Mouse (Mus musculus) mammary gland, adult 2 months (tissue): ENCODE results near the gene Neurl1a. TPM values are rescaled to one million over a fixed set of nuclear protein-coding genes. Genes with fewer than 3 reads are reported as not detected.

Source experiments
- polyA plus RNA-seq: library from polyadenylated mRNA; depleted of rRNA; stranded (reverse); fragments of >200 nt; gene quantifications from 2 replicates; pipeline ENCODE4 v1.2.3, GENCODE M21; 2012; ENCODE audit warnings: low replicate concordance; rRNA removed

Gene Neurl1a
- 1.7 and 29.6 TPM in 2 replicates for polyA plus RNA-seq

GRCm38 (mm10) chr19:47178431-47179271, at the start of gene Neurl1a:
Gene Neurl1a (plus strand): TSS chr19:47178820.

GRCm38 (mm10) chr19:47137771-47138421, 40.7 kb upstream of the Neurl1a start, which contains the start of gene Calhm2:
Gene Calhm2 (minus strand): TSS chr19:47138294.

GRCm38 (mm10) chr19:47144154-47144553, 34.5 kb upstream of the Neurl1a start, which contains the start of gene Calhm1:
Gene Calhm1 (minus strand): TSS chr19:47144254.

GRCm38 (mm10) chr19:47157664-47158063, 21.0 kb upstream of the Neurl1a start, which contains the start of gene Calhm3:
Gene Calhm3 (minus strand): TSS chr19:47157764.

Other genes starting within 250 kb of the Neurl1a start
- gene Ina, start 164.1 kb upstream of the Neurl1a start, polyA plus RNA-seq: not detected in 2 replicates
- gene Nt5c2, start 163.7 kb upstream of the Neurl1a start, polyA plus RNA-seq: 10.6 and 15.8 TPM in 2 replicates
- 6.5 and 11.6 TPM in 2 replicates for gene Pcgf6, start 127.9 kb upstream of the Neurl1a start, polyA plus RNA-seq
- gene Taf5, start 111.1 kb upstream of the Neurl1a start, polyA plus RNA-seq: 2.6 and 2.9 TPM in 2 replicates
- gene Usmg5, start 88.2 kb upstream of the Neurl1a start, polyA plus RNA-seq: 36.3 and 110 TPM in 2 replicates
- gene Pdcd11, start 88.1 kb upstream of the Neurl1a start, polyA plus RNA-seq: 7.4 and 7.6 TPM in 2 replicates
- 20.9 and 27.9 TPM in 2 replicates for gene Calhm2, start 40.5 kb upstream of the Neurl1a start, polyA plus RNA-seq
- not detected in 2 replicates for gene Calhm1, start 34.6 kb upstream of the Neurl1a start, polyA plus RNA-seq
- gene Calhm3, start 21.1 kb upstream of the Neurl1a start, polyA plus RNA-seq: not detected in 2 replicates